Mouse (Mus musculus) inflammation-experienced regulatory T-cells, adult 6 months (primary cell): ENCODE data around the gene Shoc2. TPM values are rescaled to one million over a fixed set of nuclear protein-coding genes. Genes with fewer than 3 reads are reported as not detected.

ENCODE experiments used
- polyA plus RNA-seq, 3 experiments: library from polyadenylated mRNA; unstranded; fragments of 100-300 nt; shearing (Covaris generic); gene quantifications; one replicate each; pipeline ENCODE4 v1.2.1; 2017

Shoc2 gene
- polyA plus RNA-seq, 3 experiments from 2014 or later: 74.2 to 76.2 (median 74.6) TPM

Other genes with a start within 250 kb of the Shoc2 start
- 100 to 1,000 TPM; 405 to 678 (median 450) TPM for gene Pdcd4, start 52.1 kb upstream of the Shoc2 start, polyA plus RNA-seq
- gene Bbip1, start 321 bp downstream of the Shoc2 start, polyA plus RNA-seq: 100 to 1,000 TPM; 120 to 123 (median 121) TPM
- not detected for gene Adra2a, start 99.8 kb downstream of the Shoc2 start, polyA plus RNA-seq